Mouse (Mus musculus) liver, embryonic 16.5 days (tissue): ENCODE measurements around the gene Atp10a. TPM values are rescaled to one million over a fixed set of nuclear protein-coding genes. Genes with fewer than 3 reads are reported as not detected.
"Not testable (repeated sequence)": the region's sequence is repeated elsewhere in the genome, so short reads cannot be mapped to it uniquely, and the experiment has no call there.

Source experiments
- ATAC-seq: fragments of 200-750 bp; cut with Nextera tagmentation; 2 replicates; pipeline ENCODE4 v1.8.0; 2017; ENCODE audit warnings: low read depth, mild to moderate bottlenecking, moderate number of reproducible peaks, moderate library complexity
- H3K27ac ChIP-seq: fragments of 300-500 bp; sonication (generic); 2 replicates; pipeline ENCODE4 v1.5.1; 2014; ENCODE audit warnings: mild to moderate bottlenecking, low read length
- H3K27me3 ChIP-seq: fragments of 300-500 bp; sonication (generic); 2 replicates; pipeline ENCODE4 v1.6.1; 2014; ENCODE audit warnings: low read depth, low read length, mixed read lengths; ENCODE audit not compliant: control insufficient read depth, insufficient read depth
- H3K36me3 ChIP-seq: fragments of 300-500 bp; sonication (generic); 2 replicates; pipeline ENCODE4 v1.6.1; 2014; ENCODE audit warnings: mild to moderate bottlenecking; ENCODE audit not compliant: control insufficient read depth, insufficient read depth
- H3K4me1 ChIP-seq: fragments of 300-500 bp; sonication (generic); 2 replicates; pipeline ENCODE4 v1.6.1; 2014; ENCODE audit warnings: low read depth, low read length, mixed read lengths; ENCODE audit not compliant: control insufficient read depth
- H3K4me2 ChIP-seq: fragments of 300-500 bp; sonication (generic); 2 replicates; pipeline ENCODE4 v1.6.1; 2014; ENCODE audit warnings: low read depth, low read length, mixed read lengths
- H3K4me3 ChIP-seq: fragments of 300-500 bp; sonication (generic); 2 replicates; pipeline ENCODE4 v1.5.1; 2014; ENCODE audit warnings: low read depth, mild to moderate bottlenecking, low read length
- H3K9ac ChIP-seq: fragments of 300-500 bp; sonication (generic); 2 replicates; pipeline ENCODE4 v1.6.1; 2014; ENCODE audit warnings: low read depth, low read length
- H3K9me3 ChIP-seq: fragments of 300-500 bp; sonication (generic); replicated peaks from 2 replicates; pipeline ENCODE4 v1.6.1; 2016; ENCODE audit warnings: low read length; ENCODE audit not compliant: control insufficient read depth
- WGBS: fragments of 180-500 bp; shearing (Covaris S2); extraction: QIAGEN DNeasy Blood & Tissue Kit; methylation state at CpG from one replicate; pipeline ENCODE4 v1.1.7; 2014; ENCODE audit not compliant: insufficient replicate concordance; 5-methylcytosine and 5-hydroxymethylcytosine counted together
- polyA plus RNA-seq: library from polyadenylated mRNA; unstranded; fragments of >200 nt; fragmentation: Nextera tagmentation; extraction: Ambion mirVana; gene quantifications from 2 replicates; pipeline ENCODE4 v1.2.1, GENCODE M21; 2015

The Atp10a gene
- polyA plus RNA-seq, 1 experiment from 2014 or later, result 0.52 TPM

GRCm38 (mm10) chr7:58829111-58829510 lies 173.1 kb downstream of the Atp10a start:
- Histone ChIP-seq H3K4me2 (no peak overlapping the region), H3K36me3 (no peaks in the 10 kb centered on the region), H3K9ac (no peak overlapping the region), H3K27ac (no peak overlapping the region), H3K9me3 (no peaks in the 10 kb centered on the region), H3K4me1 (no peaks in the 10 kb centered on the region), H3K27me3 (no peaks in the 10 kb centered on the region), H3K4me3 (no peak overlapping the region)
- ATAC-seq, result 0 out of 2 replicates have a peak, but pooled peaks have one; percentile 19
- 52% methylated on average over 5 of the region's 5 CpGs for WGBS

- 0 out of 2 replicates have a peak, but pooled peaks have one; percentile 13 for ATAC-seq
- not testable (repeated sequence) for H3K4me1 ChIP-seq, H3K9ac ChIP-seq, H3K4me3 ChIP-seq, H3K27ac ChIP-seq, H3K4me2 ChIP-seq, H3K9me3 ChIP-seq, H3K36me3 ChIP-seq, H3K27me3 ChIP-seq
- 44% methylated on average over 32 of the region's 32 CpGs for WGBS
Observed at GRCm38 (mm10) chr7:58836855-58837606, 181.1 kb downstream of the Atp10a start.

GRCm38 (mm10) chr7:58840367-58840766 lies 184.4 kb downstream of the Atp10a start:
- H3K36me3 ChIP-seq, result no peaks in the 10 kb centered on the region
- WGBS, result 43% methylated on average over 2 of the region's 2 CpGs
- no peak overlapping the region for H3K9ac ChIP-seq
- H3K4me3 ChIP-seq, result no peak overlapping the region
- no peak overlapping the region for H3K27ac ChIP-seq
- H3K9me3 ChIP-seq, result no peaks in the 10 kb centered on the region
- H3K4me2 ChIP-seq, result no peak overlapping the region
- H3K4me1 ChIP-seq, result no peaks in the 10 kb centered on the region
- H3K27me3 ChIP-seq, result no peaks in the 10 kb centered on the region
- ATAC-seq, result no peak

GRCm38 (mm10) chr7:58841066-58841465 lies 185.1 kb downstream of the Atp10a start:
- H3K4me3 ChIP-seq, result no peak overlapping the region
- no peaks in the 10 kb centered on the region for H3K4me1 ChIP-seq
- no peak overlapping the region for H3K9ac ChIP-seq
- H3K9me3 ChIP-seq, result no peaks in the 10 kb centered on the region
- WGBS, result 74% methylated on average over 1 of the region's 1 CpGs
- no peak for ATAC-seq
- H3K27ac ChIP-seq, result no peak overlapping the region
- no peaks in the 10 kb centered on the region for H3K36me3 ChIP-seq
- no peak overlapping the region for H3K4me2 ChIP-seq
- H3K27me3 ChIP-seq, result no peaks in the 10 kb centered on the region

DNA sequence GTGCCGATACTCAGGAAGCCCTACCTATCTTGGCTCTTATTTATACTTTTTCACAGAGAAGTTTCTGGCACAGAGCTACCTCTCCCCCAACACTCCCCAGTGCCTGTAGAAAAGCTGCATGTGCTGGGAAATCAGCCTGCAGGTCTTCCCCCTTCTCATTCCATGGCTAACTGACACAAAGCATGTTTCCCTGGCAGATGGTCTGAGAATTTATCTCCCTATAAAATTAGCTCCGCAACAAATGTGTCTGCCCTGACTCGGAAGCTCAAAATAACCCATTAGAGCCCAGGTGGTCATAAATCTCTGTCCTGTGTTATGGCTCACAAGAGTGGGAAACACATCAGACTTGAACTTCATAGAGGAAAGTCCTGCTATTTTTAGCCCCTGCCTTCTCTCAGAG lies 186.9 kb downstream of the Atp10a start:
- 43% methylated on average over 3 of the region's 3 CpGs for WGBS
- no peak for ATAC-seq
- no peak overlapping the region for H3K4me3 ChIP-seq
- H3K4me1 ChIP-seq, result no peaks in the 10 kb centered on the region
- no peak overlapping the region for H3K4me2 ChIP-seq
- no peaks in the 10 kb centered on the region for H3K36me3 ChIP-seq
- no peaks in the 10 kb centered on the region for H3K27me3 ChIP-seq
- H3K9ac ChIP-seq, result no peak overlapping the region
- H3K27ac ChIP-seq, result no peak overlapping the region
- no peaks in the 10 kb centered on the region for H3K9me3 ChIP-seq

- H3K4me3 ChIP-seq, result no peak overlapping the region
- no peak overlapping the region for H3K9ac ChIP-seq
- peak; percentile 56 for ATAC-seq
- no peaks in the 10 kb centered on the region for H3K4me1 ChIP-seq
- H3K9me3 ChIP-seq, result no peaks in the 10 kb centered on the region
- H3K4me2 ChIP-seq, result peak overlapping the region; percentile 20; the same call in 1 of the 2 replicates
- WGBS, result 2% methylated on average over 9 of the region's 9 CpGs
- H3K36me3 ChIP-seq, result no peaks in the 10 kb centered on the region
- H3K27me3 ChIP-seq, result no peaks in the 10 kb centered on the region
- no peak overlapping the region for H3K27ac ChIP-seq
Observed at GRCm38 (mm10) chr7:58843767-58844445, 187.9 kb downstream of the Atp10a start.

GRCm38 (mm10) chr7:58844449-58844848 lies 188.5 kb downstream of the Atp10a start:
- Histone ChIP-seq H3K9me3 (no peaks in the 10 kb centered on the region), H3K9ac (no peak overlapping the region), H3K27ac (no peak overlapping the region), H3K4me2 (peak overlapping the region; percentile 20; the same call in 1 of the 2 replicates), H3K27me3 (no peaks in the 10 kb centered on the region), H3K36me3 (no peaks in the 10 kb centered on the region), H3K4me1 (no peaks in the 10 kb centered on the region), H3K4me3 (no peak overlapping the region)
- no peak for ATAC-seq
- WGBS, result 21% methylated on average over 4 of the region's 4 CpGs

GRCm38 (mm10) chr7:58858921-58859320 lies 203.0 kb downstream of the Atp10a start:
- ATAC-seq, result no peak
- no peak overlapping the region for H3K9ac ChIP-seq
- no peaks in the 10 kb centered on the region for H3K4me1 ChIP-seq
- no peaks in the 10 kb centered on the region for H3K36me3 ChIP-seq
- WGBS, result 58% methylated on average over 4 of the region's 4 CpGs
- H3K27me3 ChIP-seq, result no peaks in the 10 kb centered on the region
- no peak overlapping the region for H3K4me3 ChIP-seq
- H3K9me3 ChIP-seq, result no peaks in the 10 kb centered on the region
- H3K27ac ChIP-seq, result no peak overlapping the region
- no peak overlapping the region for H3K4me2 ChIP-seq

- no peaks in the 10 kb centered on the region for H3K9me3 ChIP-seq
- H3K9ac ChIP-seq, result no peak overlapping the region
- no peak overlapping the region for H3K4me2 ChIP-seq
- H3K4me3 ChIP-seq, result no peak overlapping the region
- no peaks in the 10 kb centered on the region for H3K4me1 ChIP-seq
- no peak for ATAC-seq
- no peak overlapping the region for H3K27ac ChIP-seq
- H3K27me3 ChIP-seq, result no peaks in the 10 kb centered on the region
- no peaks in the 10 kb centered on the region for H3K36me3 ChIP-seq
- 57% methylated on average over 3 of the region's 3 CpGs for WGBS
Observed at GRCm38 (mm10) chr7:58863174-58863573, 207.2 kb downstream of the Atp10a start.
